Mouse (Mus musculus) ES-E14 (cell line): ENCODE measurements around the gene Kmt2d.

Experiments used
- CHD2 ChIP-seq: IDR thresholded peaks from 2 replicates; pipeline ENCODE4 v1.6.1; 2014; ENCODE audit warnings: mild to moderate bottlenecking, low read depth, low read length, inconsistent platforms
- HCFC1 ChIP-seq: IDR thresholded peaks from 2 replicates; pipeline ENCODE4 v1.6.1; 2012; ENCODE audit warnings: low read length, inconsistent platforms, borderline replicate concordance; ENCODE audit not compliant: insufficient read depth
- MAFK ChIP-seq: IDR thresholded peaks from 2 replicates; pipeline ENCODE4 v1.6.1; 2014; ENCODE audit warnings: mild to moderate bottlenecking, low read depth, low read length, inconsistent platforms; ENCODE audit not compliant: insufficient read depth
- ZC3H11A ChIP-seq: IDR thresholded peaks from 2 replicates; pipeline ENCODE4 v1.6.1; 2012; ENCODE audit warnings: low read depth, mild to moderate bottlenecking, inconsistent platforms, low read length, borderline replicate concordance
- ZNF384 ChIP-seq: IDR thresholded peaks from 2 replicates; pipeline ENCODE4 v1.6.1; 2012; ENCODE audit warnings: low read depth, low read length, inconsistent platforms

DNA sequence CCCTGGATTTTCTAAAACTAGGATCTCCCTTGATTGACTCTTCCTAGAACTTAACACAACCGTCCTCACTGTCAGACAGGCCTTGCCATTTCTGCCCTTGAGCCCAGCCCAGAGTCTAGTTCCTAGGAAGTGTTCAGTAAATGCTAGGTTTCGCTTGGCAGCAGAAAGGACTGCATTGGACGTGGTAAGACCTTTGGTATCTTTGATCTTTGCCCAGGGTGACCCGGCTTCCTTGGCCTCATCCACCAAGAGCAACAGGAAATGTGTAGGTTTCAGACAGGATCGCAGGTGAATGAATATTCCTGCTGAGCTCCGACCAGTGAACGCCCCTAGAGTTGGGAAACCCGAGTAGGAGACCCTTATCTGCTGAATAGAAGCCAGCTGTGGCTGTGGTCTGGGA lies 68.1 kb downstream of the Kmt2d start:
- TF ChIP-seq MAFK, result no peak
- TF ChIP-seq HCFC1, result no peak
- TF ChIP-seq CHD2, result no peak
- TF ChIP-seq ZC3H11A, result no peak
- TF ChIP-seq ZNF384, result no peak
